Mouse (Mus musculus): ENCODE results near the gene Zfp119b. TPM values are rescaled to one million over a fixed set of nuclear protein-coding genes. Genes with fewer than 3 reads are reported as not detected.
A peak's percentile ranks its signal among the peaks of the same experiment; 100 is the strongest.

The Zfp119b gene
- total and polyA plus RNA-seq, 3 experiments, result 0.39 to 10.0 (median 4.2) TPM

DNA sequence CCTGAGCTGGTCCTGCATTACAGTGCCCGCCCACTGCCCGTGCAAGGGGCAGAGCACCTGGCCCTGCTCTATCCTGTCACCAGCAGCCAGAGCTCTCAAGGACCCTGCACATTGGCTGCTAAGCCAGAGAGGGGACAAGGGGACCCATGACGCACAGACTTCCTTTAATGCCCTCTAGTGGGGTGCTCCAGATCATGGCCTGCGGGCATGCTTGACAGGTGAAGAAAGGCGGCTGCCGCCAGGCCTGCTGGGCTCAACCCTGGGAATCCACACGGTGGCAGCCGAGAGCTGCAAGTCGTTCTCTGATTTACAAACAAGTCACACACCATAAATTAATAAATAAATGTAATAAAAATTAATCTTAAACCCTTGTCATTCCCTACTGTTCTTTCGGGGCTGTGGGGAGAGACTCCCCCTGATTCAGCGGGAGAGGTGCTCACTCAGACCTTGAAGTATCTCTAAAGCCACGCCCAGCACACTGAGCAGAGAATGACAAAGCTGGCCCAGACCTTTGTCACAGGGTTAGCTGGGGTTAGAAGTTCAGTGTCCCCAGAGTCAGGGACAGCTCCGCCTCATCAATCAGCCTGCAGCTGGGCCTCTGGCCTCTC, 27.1 kb upstream of the Zfp119b start:
- peaks cover 43% of the 10 kb centered on the region for H3K27me3 ChIP-seq (ENCODE audit: insufficient read depth, low read length)
- DNase-seq (ENCODE audit: low spot score), result peak; percentile 53
- no peaks in the 10 kb centered on the region for H3K36me3 ChIP-seq (replicated peaks)
- peak; percentile 61; the same call in 1 of the 2 replicates for ATAC-seq (ENCODE audit: extremely low read depth, insufficient number of reproducible peaks, low FRiP score, poor library complexity, severe bottlenecking)
- TF ChIP-seq GATA2 (IDR thresholded peaks at IDR 0.05; ENCODE audit: borderline replicate concordance, low read depth, low read length) (no peak), POLR2AphosphoS5 (IDR thresholded peaks at IDR 0.05; ENCODE audit: insufficient replicate concordance, low read depth, low read length) (no peak), CTCF (IDR thresholded peaks at IDR 0.05; ENCODE audit: low read depth, low read length) (peak; percentile 44; the same call in 1 of the 2 replicates)
- H3K4me3 ChIP-seq (ENCODE audit: low read depth, low read length), result no peak overlapping the region
- H3K9me3 ChIP-seq (replicated peaks), result no peaks in the 10 kb centered on the region
- peaks cover 8% of the 10 kb centered on the region for H3K4me1 ChIP-seq (ENCODE audit: insufficient read depth, low read depth, low read length)

DNA sequence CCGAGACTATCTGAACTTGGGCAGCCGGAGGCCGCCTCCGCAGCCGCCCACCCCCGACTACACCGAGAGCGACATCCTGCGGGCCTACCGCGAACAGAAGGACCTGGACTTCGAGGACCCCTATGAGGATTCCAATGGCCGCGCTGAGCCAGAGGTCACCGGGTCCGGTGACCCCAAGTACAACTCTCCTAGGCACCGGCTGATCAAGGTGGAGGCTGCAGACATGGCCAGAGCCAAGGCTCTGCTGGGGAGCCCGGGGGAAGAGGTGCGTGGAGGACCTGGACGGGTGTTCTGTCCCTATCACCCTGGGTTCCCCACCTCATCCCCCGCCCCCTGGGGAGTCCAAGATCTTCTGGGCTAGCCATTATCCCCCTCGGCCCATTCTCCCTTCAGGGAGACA, 22.2 kb upstream of the Zfp119b start:
- Histone ChIP-seq H3K4me3 (ENCODE audit: low read depth, low read length) (no peak overlapping the region), H3K4me1 (ENCODE audit: insufficient read depth, low read depth, low read length) (peaks cover 9% of the 10 kb centered on the region), H3K36me3 (replicated peaks) (peaks cover 27% of the 10 kb centered on the region), H3K27me3 (ENCODE audit: insufficient read depth, low read length) (peaks cover 37% of the 10 kb centered on the region), H3K9me3 (replicated peaks) (no peaks in the 10 kb centered on the region)
- DNase-seq (ENCODE audit: low spot score) (no peak), ATAC-seq (ENCODE audit: extremely low read depth, insufficient number of reproducible peaks, low FRiP score, poor library complexity, severe bottlenecking) (no peak)
- TF ChIP-seq CTCF (IDR thresholded peaks at IDR 0.05; ENCODE audit: low read depth, low read length), result no peak
- TF ChIP-seq TAL1 (conservative IDR thresholded peaks at IDR 0.05; ENCODE audit: low read depth, low read length), result no peak
- TF ChIP-seq GATA1 (IDR thresholded peaks at IDR 0.05; ENCODE audit: borderline replicate concordance, low read length), result no peak
- TF ChIP-seq GATA2 (IDR thresholded peaks at IDR 0.05; ENCODE audit: borderline replicate concordance, low read depth, low read length), result no peak
- TF ChIP-seq POLR2AphosphoS5 (IDR thresholded peaks at IDR 0.05; ENCODE audit: insufficient replicate concordance, low read depth, low read length), result no peak

DNA sequence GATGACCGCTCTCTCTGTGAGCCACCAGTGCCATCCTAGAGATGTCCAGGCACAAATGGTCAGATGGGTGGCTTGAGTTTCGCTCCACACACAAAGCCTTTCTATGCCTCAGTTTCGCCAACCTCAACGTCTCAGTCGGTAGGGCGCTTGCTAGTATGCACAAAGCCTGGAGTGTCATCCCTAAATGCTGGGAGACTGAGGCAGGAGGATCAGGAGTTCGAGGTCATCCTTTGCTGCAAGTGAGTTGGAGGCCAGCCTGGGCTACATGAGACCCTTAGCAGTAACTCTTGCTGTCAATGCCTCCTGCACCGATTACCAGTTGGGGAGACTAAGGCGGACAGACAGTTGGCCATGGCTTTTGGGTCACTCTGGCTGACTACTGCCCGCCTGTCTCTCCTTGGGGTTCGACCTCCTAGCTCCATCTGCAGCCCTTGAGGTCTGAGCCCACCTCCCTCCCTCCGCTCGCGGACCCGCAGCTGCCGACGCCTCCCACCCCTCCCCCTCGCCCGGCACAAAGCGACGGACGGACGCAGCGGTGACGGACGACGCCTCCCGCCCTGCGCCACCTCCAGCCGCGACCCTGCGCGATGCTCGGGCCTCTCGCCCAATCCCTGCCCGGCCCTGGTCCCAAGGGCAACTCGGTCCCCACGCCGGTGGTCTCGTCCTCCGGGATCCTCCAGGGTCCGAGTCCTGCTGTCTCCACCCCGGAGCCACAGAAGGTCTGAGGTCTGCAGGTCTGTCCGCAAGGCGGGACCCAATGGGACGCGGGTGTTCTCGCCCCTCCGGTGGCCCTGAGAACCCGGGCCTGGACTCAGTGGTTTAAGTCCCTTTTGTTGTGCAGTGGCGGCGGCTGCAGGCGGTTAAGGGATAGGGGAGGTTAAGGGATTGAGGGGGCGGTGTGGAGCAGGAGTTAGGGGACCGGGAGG, 20.9 kb upstream of the Zfp119b start, which contains the start of gene Shd:
TSS of gene Shd (plus strand) at position 502 of the 926 bp plus-strand sequence.
- Histone ChIP-seq H3K4me1 (ENCODE audit: insufficient read depth, low read depth, low read length) (peaks cover 5% of the 10 kb centered on the region), H3K27me3 (ENCODE audit: insufficient read depth, low read length) (peaks cover 29% of the 10 kb centered on the region), H3K9me3 (replicated peaks) (no peaks in the 10 kb centered on the region), H3K36me3 (replicated peaks) (peaks cover 39% of the 10 kb centered on the region), H3K4me3 (ENCODE audit: low read depth, low read length) (no peak within 1 kb of the TSS)
- no peak for DNase-seq (ENCODE audit: low spot score)
- no peak for ATAC-seq (ENCODE audit: extremely low read depth, insufficient number of reproducible peaks, low FRiP score, poor library complexity, severe bottlenecking)
- TF ChIP-seq CTCF (IDR thresholded peaks at IDR 0.05; ENCODE audit: low read depth, low read length) (no peak), GATA2 (IDR thresholded peaks at IDR 0.05; ENCODE audit: borderline replicate concordance, low read depth, low read length) (no peak), GATA1 (IDR thresholded peaks at IDR 0.05; ENCODE audit: borderline replicate concordance, low read length) (no peak), POLR2AphosphoS5 (IDR thresholded peaks at IDR 0.05; ENCODE audit: insufficient replicate concordance, low read depth, low read length) (no peak; the same call in 1 of the 2 replicates), TAL1 (conservative IDR thresholded peaks at IDR 0.05; ENCODE audit: low read depth, low read length) (no peak)

DNA sequence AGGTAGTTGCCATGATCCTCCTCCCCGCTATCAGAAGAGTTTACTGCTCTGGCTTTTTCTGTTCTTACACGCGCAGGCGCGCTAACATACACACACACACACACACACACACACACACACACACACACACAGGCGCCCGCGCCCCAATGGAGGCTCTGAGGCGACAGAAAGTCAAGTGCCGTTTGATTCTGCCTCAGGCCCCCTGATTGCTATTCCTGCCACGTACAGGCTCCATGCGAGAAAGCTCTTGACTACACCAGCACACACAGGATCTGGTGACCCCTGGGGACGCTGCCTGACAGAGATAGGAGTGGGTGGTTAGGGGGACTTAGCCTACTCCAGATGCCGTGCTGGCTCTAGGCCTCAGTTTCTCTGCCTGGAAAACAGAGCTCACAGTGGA, 20.3 kb upstream of the Zfp119b start:
- peaks cover 46% of the 10 kb centered on the region for H3K36me3 ChIP-seq (replicated peaks)
- TF ChIP-seq POLR2AphosphoS5 (IDR thresholded peaks at IDR 0.05; ENCODE audit: insufficient replicate concordance, low read depth, low read length), result no peak
- TF ChIP-seq TAL1 (conservative IDR thresholded peaks at IDR 0.05; ENCODE audit: low read depth, low read length), result no peak
- TF ChIP-seq GATA1 (IDR thresholded peaks at IDR 0.05; ENCODE audit: borderline replicate concordance, low read length), result no peak
- no peak for TF ChIP-seq CTCF (IDR thresholded peaks at IDR 0.05; ENCODE audit: low read depth, low read length)
- no peak for TF ChIP-seq GATA2 (IDR thresholded peaks at IDR 0.05; ENCODE audit: borderline replicate concordance, low read depth, low read length)
- ATAC-seq (ENCODE audit: extremely low read depth, insufficient number of reproducible peaks, low FRiP score, poor library complexity, severe bottlenecking), result no peak

DNA sequence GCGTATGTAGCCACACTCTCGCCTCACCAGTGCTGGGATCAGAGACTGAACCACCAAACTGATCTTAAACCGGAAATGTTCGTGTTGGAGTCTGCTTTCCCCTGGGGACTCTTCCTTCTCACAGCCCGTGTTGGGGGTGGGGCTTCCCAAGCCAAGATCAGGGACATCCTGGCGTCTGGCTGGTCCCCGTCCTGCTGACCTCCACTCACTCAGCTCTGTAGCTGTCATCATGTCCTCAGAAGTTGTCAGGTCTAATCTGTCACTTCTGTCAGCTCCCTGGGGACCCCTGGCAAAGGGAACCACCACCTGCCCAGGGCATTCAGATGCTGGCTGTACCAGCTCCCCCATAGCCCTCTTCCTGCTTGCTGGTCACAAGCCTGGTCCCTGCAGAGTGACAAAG, 18.9 kb upstream of the Zfp119b start:
- ATAC-seq (ENCODE audit: extremely low read depth, insufficient number of reproducible peaks, low FRiP score, poor library complexity, severe bottlenecking) (no peak), DNase-seq (ENCODE audit: low spot score) (no peak)
- H3K9me3 ChIP-seq (replicated peaks), result no peaks in the 10 kb centered on the region
- TF ChIP-seq CTCF (IDR thresholded peaks at IDR 0.05; ENCODE audit: low read depth, low read length) (no peak), GATA2 (IDR thresholded peaks at IDR 0.05; ENCODE audit: borderline replicate concordance, low read depth, low read length) (no peak), POLR2AphosphoS5 (IDR thresholded peaks at IDR 0.05; ENCODE audit: insufficient replicate concordance, low read depth, low read length) (no peak), GATA1 (IDR thresholded peaks at IDR 0.05; ENCODE audit: borderline replicate concordance, low read length) (no peak), TAL1 (conservative IDR thresholded peaks at IDR 0.05; ENCODE audit: low read depth, low read length) (no peak)
- H3K36me3 ChIP-seq (replicated peaks), result peaks cover 59% of the 10 kb centered on the region
- peaks cover 22% of the 10 kb centered on the region; the same call in 1 of the 2 replicates for H3K27me3 ChIP-seq (ENCODE audit: insufficient read depth, low read length)
- no peak overlapping the region for H3K4me3 ChIP-seq (ENCODE audit: low read depth, low read length)
- peaks cover 5% of the 10 kb centered on the region; the same call in 1 of the 2 replicates for H3K4me1 ChIP-seq (ENCODE audit: insufficient read depth, low read depth, low read length)

More for the DNA sequence above, 20.3 kb upstream of the Zfp119b start:
- H3K4me3 ChIP-seq (ENCODE audit: low read depth, low read length), result no peak overlapping the region
- DNase-seq (ENCODE audit: low spot score), result no peak
- H3K9me3 ChIP-seq (replicated peaks), result no peaks in the 10 kb centered on the region
- H3K27me3 ChIP-seq (ENCODE audit: insufficient read depth, low read length), result peaks cover 29% of the 10 kb centered on the region
- H3K4me1 ChIP-seq (ENCODE audit: insufficient read depth, low read depth, low read length), result peaks cover 5% of the 10 kb centered on the region; the same call in 1 of the 2 replicates

DNA sequence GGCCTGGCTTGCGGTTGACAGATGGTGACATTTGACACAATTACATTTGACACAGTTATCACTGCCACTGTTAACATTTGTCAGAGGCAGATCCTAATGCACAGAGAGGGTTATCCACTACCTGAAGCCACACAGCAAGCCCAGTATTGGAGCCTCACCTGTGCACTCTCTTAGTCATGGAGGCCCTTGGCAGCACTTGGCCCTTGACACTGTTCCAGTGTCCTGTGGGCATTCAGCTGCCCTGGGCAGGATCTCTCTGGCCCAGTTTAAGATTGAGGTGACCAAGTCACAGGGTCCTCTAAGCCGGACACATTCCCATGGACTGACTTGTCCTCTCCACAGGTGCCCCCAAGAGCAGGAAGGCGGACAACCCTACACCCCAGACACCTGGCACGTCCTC, 17.9 kb upstream of the Zfp119b start:
- peaks cover 15% of the 10 kb centered on the region; the same call in 1 of the 2 replicates for H3K27me3 ChIP-seq (ENCODE audit: insufficient read depth, low read length)
- peaks cover 9% of the 10 kb centered on the region for H3K4me1 ChIP-seq (ENCODE audit: insufficient read depth, low read depth, low read length)
- no peak overlapping the region for H3K4me3 ChIP-seq (ENCODE audit: low read depth, low read length)
- DNase-seq (ENCODE audit: low spot score) (no peak), ATAC-seq (ENCODE audit: extremely low read depth, insufficient number of reproducible peaks, low FRiP score, poor library complexity, severe bottlenecking) (no peak)
- no peaks in the 10 kb centered on the region for H3K9me3 ChIP-seq (replicated peaks)
- peaks cover 69% of the 10 kb centered on the region for H3K36me3 ChIP-seq (replicated peaks)
- TF ChIP-seq CTCF (IDR thresholded peaks at IDR 0.05; ENCODE audit: low read depth, low read length) (no peak), TAL1 (conservative IDR thresholded peaks at IDR 0.05; ENCODE audit: low read depth, low read length) (no peak), GATA2 (IDR thresholded peaks at IDR 0.05; ENCODE audit: borderline replicate concordance, low read depth, low read length) (no peak), POLR2AphosphoS5 (IDR thresholded peaks at IDR 0.05; ENCODE audit: insufficient replicate concordance, low read depth, low read length) (no peak), GATA1 (IDR thresholded peaks at IDR 0.05; ENCODE audit: borderline replicate concordance, low read length) (no peak)
